Mouse (Mus musculus): ENCODE data around the gene Tex9.

- TF ChIP-seq POLR2A (IDR thresholded peaks at IDR 0.05; ENCODE audit: borderline replicate concordance, extremely low read depth, low read depth, low read length) (no peak), CTCF (IDR thresholded peaks at IDR 0.05; ENCODE audit: insufficient read depth, low read length) (no peak)
These were observed 49.9 kb downstream of the Tex9 start for GRCm38 (mm10) chr9:72441927-72442715.

All from lung, adult 2 months (tissue).